Mouse (Mus musculus) Patski (cell line): ENCODE data around the gene Cdh5. TPM values are rescaled to one million over a fixed set of nuclear protein-coding genes. Genes with fewer than 3 reads are reported as not detected.
A peak's percentile ranks its signal among the peaks of the same experiment; 100 is the strongest.

ENCODE experiments used
- ATAC-seq: fragments of 100-300 bp; one replicate; pipeline ENCODE4 v1.8.0; 2021
- CTCF ChIA-PET: fragments of 350-600 bp; sonication (Branson Sonifier 250); formaldehyde crosslinking; loops from one replicate; lab custom pipeline; 2022; ENCODE audit warnings: inconsistent platforms; lab: Charles Lee
- POLR2A ChIA-PET: fragments of 350-600 bp; sonication (Branson Sonifier 250); formaldehyde crosslinking; loops from one replicate; lab custom pipeline; 2022; ENCODE audit warnings: antibody characterized with exemption, inconsistent platforms; lab: Charles Lee
- DNase-seq: peaks from one replicate; pipeline ENCODE4 v3.0.0-alpha.2; 2011; ENCODE audit warnings: low read depth, low spot score
- H3K27me3 ChIP-seq: fragments of 371-371 bp; one replicate; pipeline ENCODE4 v1.5.1; 2021
- CTCF ChIP-seq: fragments of 100-300 bp; IDR thresholded peaks from one replicate; pipeline ENCODE4 v1.5.1; 2021
- in situ Hi-C: fragments of 300-500 bp; cut with MboI; formaldehyde crosslinking; loops from 3 replicates; pipeline ENCODE4 v1.11.1; 2018; ENCODE audit warnings: low pct_unique_long_range_greater_than_20kb, mixed read lengths
- polyA plus RNA-seq: library from polyadenylated mRNA; unstranded; gene quantifications from one replicate; pipeline ENCODE4 v1.2.3, GENCODE M21; 2021

Cdh5 gene
- polyA plus RNA-seq, 1 experiment from 2014 or later, result not detected

GRCm38 (mm10) chr8:104140611-104141010 lies 39.2 kb downstream of the Cdh5 start:
- no peak for TF ChIP-seq CTCF
- ATAC-seq, result no peak
- in situ Hi-C loops, result loop anchor here (10.0 to 25.0 kb wide), 2 partner anchors 204 to 422 kb away; no protein-coding TSS in a partner anchor
- ChIA-PET POLR2A (no interaction called here), CTCF (no interaction called here)
- no peak for DNase-seq
- H3K27me3 ChIP-seq, result no peaks in the 10 kb centered on the region

GRCm38 (mm10) chr8:104142415-104142814 lies 41.0 kb downstream of the Cdh5 start:
- H3K27me3 ChIP-seq, result no peaks in the 10 kb centered on the region
- in situ Hi-C loops, result loop anchor here (10.0 to 25.0 kb wide), 2 partner anchors 202 to 420 kb away; no protein-coding TSS in a partner anchor
- CTCF ChIA-PET, result no interaction called here
- no peak for TF ChIP-seq CTCF
- no peak for DNase-seq
- POLR2A ChIA-PET, result no interaction called here
- no peak for ATAC-seq

- TF ChIP-seq CTCF, result no peak
- DNase-seq (no peak), ATAC-seq (no peak)
- ChIA-PET CTCF (no interaction called here), POLR2A (no interaction called here)
- no peaks in the 10 kb centered on the region for H3K27me3 ChIP-seq
- in situ Hi-C loops, result loop anchor here (10.0 to 25.0 kb wide), 2 partner anchors 201 to 419 kb away; no protein-coding TSS in a partner anchor
Measured at GRCm38 (mm10) chr8:104143379-104143778, 42.0 kb downstream of the Cdh5 start.

- ATAC-seq (no peak), DNase-seq (no peak)
- in situ Hi-C loops, result loop anchor here (5.0 to 25.0 kb wide), 3 partner anchors 78 to 418 kb away; no protein-coding TSS in a partner anchor
- H3K27me3 ChIP-seq, result peaks cover 4% of the 10 kb centered on the region
- ChIA-PET POLR2A (no interaction called here), CTCF (interaction anchor here (1.7 kb wide), 1 partner anchor 77 kb away, joined by 4 read pairs; no protein-coding TSS in a partner anchor)
- TF ChIP-seq CTCF, result no peak
Measured at GRCm38 (mm10) chr8:104144434-104145216, 43.2 kb downstream of the Cdh5 start.

GRCm38 (mm10) chr8:104145981-104146689 lies 44.7 kb downstream of the Cdh5 start:
- in situ Hi-C loops, result loop anchor here (5.0 to 25.0 kb wide), 3 partner anchors 76 to 416 kb away; no protein-coding TSS in a partner anchor
- H3K27me3 ChIP-seq, result peaks cover 10% of the 10 kb centered on the region
- ATAC-seq (peak; percentile 91), DNase-seq (peak; percentile 6)
- TF ChIP-seq CTCF, result peak; percentile 89
- ChIA-PET CTCF (interaction anchor here (1.2 to 1.7 kb wide), 4 partner anchors 11 to 76 kb away, joined by 3 to 7 read pairs (median 4); no protein-coding TSS in a partner anchor), POLR2A (no interaction called here)

- DNase-seq (no peak), ATAC-seq (peak; percentile 15)
- CTCF ChIA-PET, result interaction anchor here (0.9 to 1.7 kb wide), 5 partner anchors 10 to 99 kb away, joined by 3 to 7 read pairs (median 4); no protein-coding TSS in a partner anchor
- POLR2A ChIA-PET, result no interaction called here
- H3K27me3 ChIP-seq, result peaks cover 13% of the 10 kb centered on the region
- no peak for TF ChIP-seq CTCF
- in situ Hi-C loops, result loop anchor here (5.0 to 25.0 kb wide), 3 partner anchors 75 to 415 kb away; no protein-coding TSS in a partner anchor
Measured at GRCm38 (mm10) chr8:104146717-104147494, 45.5 kb downstream of the Cdh5 start.

- DNase-seq (no peak), ATAC-seq (no peak)
- in situ Hi-C loops, result loop anchor here (5.0 to 25.0 kb wide), 3 partner anchors 74 to 414 kb away; no protein-coding TSS in a partner anchor
- peaks cover 13% of the 10 kb centered on the region for H3K27me3 ChIP-seq
- no peak for TF ChIP-seq CTCF
- CTCF ChIA-PET, result interaction anchor here (1.5 kb wide), 1 partner anchor 9 kb away, joined by 7 read pairs; no protein-coding TSS in a partner anchor
- POLR2A ChIA-PET, result no interaction called here
Measured at GRCm38 (mm10) chr8:104147947-104148346, 46.5 kb downstream of the Cdh5 start.

GRCm38 (mm10) chr8:104160731-104161130 lies 59.3 kb downstream of the Cdh5 start:
- no peak for DNase-seq
- ATAC-seq, result no peak
- in situ Hi-C loops, result no loop called here
- peaks cover 9% of the 10 kb centered on the region for H3K27me3 ChIP-seq
- TF ChIP-seq CTCF, result no peak
- ChIA-PET POLR2A (no interaction called here), CTCF (interaction anchor here (1.4 kb wide), 1 partner anchor 11 kb away, joined by 4 read pairs; no protein-coding TSS in a partner anchor)

GRCm38 (mm10) chr8:104169461-104169860 lies 68.0 kb downstream of the Cdh5 start:
- peaks cover 26% of the 10 kb centered on the region for H3K27me3 ChIP-seq
- in situ Hi-C loops, result no loop called here
- no peak for TF ChIP-seq CTCF
- CTCF ChIA-PET, result no interaction called here
- POLR2A ChIA-PET, result interaction anchor here (0.6 kb wide), 1 partner anchor 316 kb away, joined by 3 read pairs; no protein-coding TSS in a partner anchor
- DNase-seq, result no peak
- no peak for ATAC-seq
